Mouse (Mus musculus) midbrain, embryonic 10.5 days (tissue): ENCODE results near the gene Ddi2. TPM values are rescaled to one million over a fixed set of nuclear protein-coding genes. Genes with fewer than 3 reads are reported as not detected.

ENCODE experiments used
- DNase-seq: peaks from one replicate; pipeline ENCODE4 v3.0.0-alpha.2; 2017; ENCODE audit warnings: low spot score
- H3K27ac ChIP-seq: fragments of 300-500 bp; sonication (generic); replicated peaks from 2 replicates; pipeline ENCODE4 v1.5.1; 2016; ENCODE audit warnings: mild to moderate bottlenecking
- H3K27me3 ChIP-seq: fragments of 300-500 bp; sonication (generic); 2 replicates; pipeline ENCODE4 v1.6.1; 2016; ENCODE audit warnings: low read depth, mild to moderate bottlenecking; ENCODE audit not compliant: poor library complexity, severe bottlenecking
- H3K36me3 ChIP-seq: fragments of 300-500 bp; sonication (generic); 2 replicates; pipeline ENCODE4 v1.6.1; 2016; ENCODE audit warnings: mild to moderate bottlenecking, moderate library complexity
- H3K4me1 ChIP-seq: fragments of 300-500 bp; sonication (generic); 2 replicates; pipeline ENCODE4 v1.6.1; 2016
- H3K4me3 ChIP-seq: fragments of 300-500 bp; sonication (generic); 2 replicates; pipeline ENCODE4 v1.5.1; 2016; ENCODE audit warnings: mild to moderate bottlenecking, moderate library complexity
- H3K9me3 ChIP-seq: fragments of 300-500 bp; sonication (generic); replicated peaks from 2 replicates; pipeline ENCODE4 v1.6.1; 2016; ENCODE audit warnings: mild to moderate bottlenecking
- WGBS: fragments of 180-500 bp; shearing (Covaris S2); methylation state at CpG from one replicate; pipeline ENCODE4 v1.1.7; 2016; 5-methylcytosine and 5-hydroxymethylcytosine counted together
- polyA plus RNA-seq: library from polyadenylated mRNA; unstranded; fragments of >200 nt; fragmentation: Nextera tagmentation; extraction: Ambion mirVana; gene quantifications from 2 replicates; pipeline ENCODE4 v1.2.1, GENCODE M21; 2016

Gene Ddi2
- polyA plus RNA-seq, 1 experiment from 2014 or later = 23.7 TPM

DNA sequence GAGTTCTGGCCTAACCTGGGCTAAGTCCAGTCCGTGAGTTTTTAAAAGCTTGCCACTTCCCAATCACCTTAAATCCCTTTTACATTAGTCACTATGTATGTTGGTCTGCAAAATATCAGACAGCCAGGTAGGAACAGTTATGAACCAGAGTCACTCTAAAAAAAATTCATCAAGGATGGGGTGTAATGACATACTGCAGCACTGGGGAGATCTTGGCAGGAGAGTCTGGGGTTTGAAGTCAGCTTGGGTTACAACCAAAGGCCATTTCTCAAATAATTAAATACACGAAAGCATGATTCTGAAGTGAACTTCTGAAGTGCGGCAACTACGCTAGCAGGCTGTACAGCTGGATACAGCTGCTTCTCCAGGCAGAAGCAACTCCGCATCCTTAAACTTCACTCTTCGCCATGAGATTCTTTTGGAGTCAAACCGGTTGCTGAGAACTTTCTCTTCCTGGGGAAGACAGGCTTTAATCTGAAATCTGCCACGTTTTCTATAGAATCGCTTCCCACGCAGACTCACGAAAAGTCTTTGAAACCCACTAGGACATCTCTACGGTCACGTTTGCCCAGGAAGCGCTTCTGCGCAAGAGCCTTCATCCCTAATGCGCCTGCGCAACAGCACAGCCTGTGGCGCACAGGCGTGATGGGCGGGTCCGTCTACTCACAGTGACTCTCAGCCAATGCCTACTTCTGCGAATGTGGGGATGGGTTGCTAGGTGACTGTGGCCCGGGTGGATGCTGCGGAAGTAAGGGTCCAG lies 11.4 kb upstream of the Ddi2 start:
- no peaks in the 10 kb centered on the region for H3K9me3 ChIP-seq
- WGBS = 7% methylated on average over 24 of the region's 24 CpGs
- DNase-seq = peak; percentile 94
- H3K36me3 ChIP-seq = no peaks in the 10 kb centered on the region
- peak overlapping the region; percentile 84 for H3K27ac ChIP-seq
- peaks cover 13% of the 10 kb centered on the region for H3K4me1 ChIP-seq
- H3K27me3 ChIP-seq = no peaks in the 10 kb centered on the region
- peak overlapping the region; percentile 53 for H3K4me3 ChIP-seq

DNA sequence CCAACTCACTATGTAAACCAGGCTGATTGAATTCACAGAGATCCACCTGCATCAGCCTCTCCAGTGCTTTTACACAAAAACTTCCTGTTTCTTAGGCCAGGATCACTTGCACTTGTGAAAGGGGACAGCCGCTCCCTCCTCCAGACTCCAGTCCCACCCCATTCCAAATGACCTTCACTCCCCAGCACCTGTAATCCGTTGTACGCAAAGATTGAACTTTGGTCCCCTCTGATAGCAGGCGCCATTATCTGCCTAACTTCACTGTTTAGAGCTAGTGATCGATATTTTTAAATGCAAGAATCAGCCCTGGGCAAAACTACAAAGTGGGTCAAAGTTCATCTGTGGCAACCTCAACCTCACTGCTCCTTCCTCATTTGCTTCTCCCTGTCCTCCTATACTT lies 8.5 kb upstream of the Ddi2 start:
- no peaks in the 10 kb centered on the region for H3K36me3 ChIP-seq
- 88% methylated on average over 5 of the region's 5 CpGs for WGBS
- no peak overlapping the region for H3K27ac ChIP-seq
- H3K4me3 ChIP-seq = no peak overlapping the region
- no peaks in the 10 kb centered on the region for H3K9me3 ChIP-seq
- DNase-seq = no peak
- H3K4me1 ChIP-seq = peaks cover 13% of the 10 kb centered on the region
- H3K27me3 ChIP-seq = no peaks in the 10 kb centered on the region

DNA sequence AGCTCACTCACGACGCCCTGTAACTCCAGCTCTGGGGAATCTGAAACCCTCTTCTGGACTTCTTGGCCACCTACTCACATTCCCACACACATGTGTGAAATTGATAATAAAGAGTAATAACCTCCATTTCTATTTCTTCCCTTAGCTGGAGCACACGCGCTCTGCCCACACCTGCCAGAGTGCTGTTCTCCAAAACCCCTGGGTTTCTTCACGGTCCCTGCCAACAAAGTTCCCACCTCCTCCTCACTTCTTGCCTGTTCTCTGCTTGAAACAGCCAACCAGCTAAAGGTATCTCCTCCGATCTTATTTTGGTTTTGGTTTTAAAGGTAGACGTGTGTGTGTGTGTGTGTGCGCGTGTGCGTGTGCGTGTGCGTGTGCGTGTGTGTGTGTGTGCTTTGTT lies 7.2 kb upstream of the Ddi2 start:
- Histone ChIP-seq H3K9me3 (no peaks in the 10 kb centered on the region), H3K27me3 (no peaks in the 10 kb centered on the region), H3K4me1 (peaks cover 13% of the 10 kb centered on the region), H3K4me3 (no peak overlapping the region), H3K36me3 (no peaks in the 10 kb centered on the region), H3K27ac (no peak overlapping the region)
- 89% methylated on average over 13 of the region's 13 CpGs for WGBS
- DNase-seq = no peak

DNA sequence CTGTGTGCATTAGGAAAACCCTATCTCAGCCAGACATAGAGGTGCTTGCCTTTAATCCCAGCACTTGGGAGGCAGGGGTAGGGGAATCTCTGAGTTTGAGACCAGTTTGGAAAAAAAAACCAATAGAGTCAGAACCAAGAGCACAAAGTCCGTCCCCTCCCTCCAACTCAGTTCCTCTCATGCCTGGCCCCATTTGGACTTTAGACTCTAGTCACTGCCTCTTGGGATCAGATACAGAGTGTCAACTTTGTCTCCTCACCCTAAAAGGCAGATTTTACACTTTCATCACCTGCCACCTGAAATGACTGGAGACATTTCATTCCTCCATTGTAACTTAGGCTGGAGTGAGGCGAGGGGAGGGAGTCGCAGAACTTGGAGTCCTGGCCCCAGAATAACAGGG lies 6.0 kb upstream of the Ddi2 start:
- Histone ChIP-seq H3K9me3 (no peaks in the 10 kb centered on the region), H3K27me3 (no peaks in the 10 kb centered on the region), H3K36me3 (no peaks in the 10 kb centered on the region), H3K4me1 (peaks cover 2% of the 10 kb centered on the region), H3K27ac (no peak overlapping the region), H3K4me3 (no peak overlapping the region)
- DNase-seq = no peak
- 81% methylated on average over 3 of the region's 3 CpGs for WGBS

DNA sequence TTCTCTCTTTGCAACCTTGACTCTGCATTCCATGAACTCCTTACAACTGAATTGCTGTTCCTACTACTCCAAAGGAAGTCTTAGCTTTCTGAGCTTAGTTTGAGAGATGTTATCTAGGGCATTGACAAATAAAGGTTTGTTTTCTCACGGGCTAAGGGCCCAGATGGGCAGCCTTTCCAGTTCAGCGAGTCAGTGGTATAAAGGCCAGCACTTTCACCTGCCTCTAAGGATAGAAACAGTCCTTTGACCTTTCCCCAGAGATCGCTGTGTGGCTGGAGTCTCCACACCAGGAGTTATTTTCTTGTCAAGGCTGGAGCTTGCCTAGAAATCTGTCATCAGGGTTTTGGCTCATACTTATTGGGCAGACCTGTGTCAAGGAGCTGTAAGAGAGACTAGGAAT lies 2.5 kb upstream of the Ddi2 start:
- Histone ChIP-seq H3K4me3 (no peak overlapping the region), H3K27ac (no peak overlapping the region), H3K9me3 (no peaks in the 10 kb centered on the region), H3K27me3 (no peaks in the 10 kb centered on the region), H3K4me1 (peaks cover 31% of the 10 kb centered on the region), H3K36me3 (peaks cover 4% of the 10 kb centered on the region)
- WGBS = 72% methylated on average over 3 of the region's 3 CpGs
- no peak for DNase-seq

DNA sequence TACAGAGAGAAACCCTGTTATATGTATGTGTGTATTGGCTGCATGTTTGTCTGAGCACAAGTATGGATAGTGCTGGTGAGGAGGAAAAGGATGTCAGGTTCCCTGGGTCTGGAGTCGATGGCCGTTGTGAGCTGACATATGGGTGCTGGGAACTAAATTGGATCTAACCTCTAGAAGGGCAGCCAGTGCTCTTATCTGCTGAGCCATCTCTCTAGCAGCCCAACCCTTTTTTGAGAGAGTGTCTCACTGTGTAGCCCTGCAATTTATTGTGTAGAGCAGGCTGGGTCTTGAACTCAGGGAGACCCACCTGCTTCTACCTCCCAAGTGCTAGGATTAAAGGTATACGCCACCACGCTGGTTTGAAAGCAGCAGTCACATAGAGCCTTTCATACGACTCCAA lies 2.1 kb upstream of the Ddi2 start:
- DNase-seq = no peak
- Histone ChIP-seq H3K9me3 (no peaks in the 10 kb centered on the region), H3K27me3 (no peaks in the 10 kb centered on the region), H3K36me3 (peaks cover 9% of the 10 kb centered on the region), H3K4me1 (peaks cover 35% of the 10 kb centered on the region), H3K27ac (no peak overlapping the region), H3K4me3 (no peak overlapping the region)
- 86% methylated on average over 5 of the region's 5 CpGs for WGBS

DNA sequence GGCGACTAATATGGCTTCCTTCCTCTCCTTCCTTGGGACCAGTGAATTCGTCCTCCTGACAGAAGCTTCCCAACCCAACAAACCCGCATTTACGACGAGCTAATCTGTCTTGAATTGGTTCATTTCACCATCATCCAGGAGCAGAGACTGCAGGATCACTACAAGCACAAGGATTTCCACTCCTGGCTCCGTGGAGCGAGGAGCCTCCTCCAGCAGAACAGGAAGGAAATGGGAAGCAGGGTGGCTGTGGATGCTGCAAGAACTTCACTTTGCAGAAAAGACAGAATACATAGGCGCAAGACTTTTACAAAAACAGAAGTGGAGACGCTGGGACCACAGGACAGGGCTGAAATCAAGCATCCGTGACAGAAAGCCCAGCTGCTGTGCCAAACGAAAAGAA lies 1.4 kb upstream of the Ddi2 start:
- Histone ChIP-seq H3K27me3 (no peaks in the 10 kb centered on the region), H3K9me3 (no peaks in the 10 kb centered on the region), H3K36me3 (peaks cover 16% of the 10 kb centered on the region), H3K4me1 (peaks cover 35% of the 10 kb centered on the region), H3K27ac (no peak overlapping the region), H3K4me3 (no peak overlapping the region)
- 73% methylated on average over 11 of the region's 11 CpGs for WGBS
- DNase-seq = no peak

DNA sequence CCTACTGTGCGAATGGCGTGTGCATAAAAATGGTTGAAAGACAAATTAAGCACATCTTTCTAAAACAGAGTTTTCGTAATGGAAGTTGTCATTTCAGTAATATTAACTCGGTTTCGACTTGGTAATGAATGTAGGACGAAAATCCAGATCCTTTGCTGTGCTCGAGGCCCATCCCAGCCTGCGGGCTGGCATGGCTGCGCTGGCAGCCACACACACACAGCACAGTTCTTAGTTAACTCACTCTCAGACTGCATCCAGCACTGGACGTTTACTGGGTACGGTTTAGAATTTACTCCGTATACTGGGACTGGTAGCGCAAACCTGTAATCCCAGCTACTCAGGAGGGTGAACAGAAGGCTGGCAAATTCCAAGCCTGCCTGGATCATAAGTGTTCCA lies 452 bp upstream of the Ddi2 start:
- WGBS = 11% methylated on average over 13 of the region's 13 CpGs
- H3K27ac ChIP-seq = peak overlapping the region; percentile 95
- H3K4me1 ChIP-seq = peaks cover 35% of the 10 kb centered on the region
- H3K36me3 ChIP-seq = peaks cover 18% of the 10 kb centered on the region
- no peaks in the 10 kb centered on the region for H3K9me3 ChIP-seq
- H3K27me3 ChIP-seq = no peaks in the 10 kb centered on the region
- DNase-seq = no peak
- peak overlapping the region; percentile 100 for H3K4me3 ChIP-seq

DNA sequence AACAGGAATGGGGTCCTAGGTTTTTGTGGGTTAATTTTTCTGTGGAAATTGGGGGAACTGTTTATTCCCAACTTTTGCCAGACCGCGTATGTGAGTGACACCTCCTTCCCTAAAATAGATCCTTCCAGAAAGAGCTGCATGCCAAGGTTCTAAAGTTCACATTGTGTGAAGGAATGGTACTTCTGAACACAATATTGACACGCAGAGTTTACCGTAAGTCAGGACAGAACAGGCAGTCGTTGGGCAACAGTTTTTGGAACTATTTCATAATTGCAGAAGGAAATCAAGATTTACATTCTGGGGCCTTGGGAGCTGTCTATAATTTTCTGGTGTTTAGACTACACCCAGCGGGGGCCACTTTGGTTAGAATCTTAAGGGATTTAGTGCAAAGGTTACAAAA lies 1.3 kb downstream of the Ddi2 start:
- Histone ChIP-seq H3K27ac (no peak overlapping the region), H3K9me3 (no peaks in the 10 kb centered on the region), H3K4me3 (peak overlapping the region; percentile 100), H3K4me1 (peaks cover 35% of the 10 kb centered on the region), H3K27me3 (no peaks in the 10 kb centered on the region), H3K36me3 (peaks cover 25% of the 10 kb centered on the region)
- DNase-seq = no peak
- 84% methylated on average over 6 of the region's 6 CpGs for WGBS

DNA sequence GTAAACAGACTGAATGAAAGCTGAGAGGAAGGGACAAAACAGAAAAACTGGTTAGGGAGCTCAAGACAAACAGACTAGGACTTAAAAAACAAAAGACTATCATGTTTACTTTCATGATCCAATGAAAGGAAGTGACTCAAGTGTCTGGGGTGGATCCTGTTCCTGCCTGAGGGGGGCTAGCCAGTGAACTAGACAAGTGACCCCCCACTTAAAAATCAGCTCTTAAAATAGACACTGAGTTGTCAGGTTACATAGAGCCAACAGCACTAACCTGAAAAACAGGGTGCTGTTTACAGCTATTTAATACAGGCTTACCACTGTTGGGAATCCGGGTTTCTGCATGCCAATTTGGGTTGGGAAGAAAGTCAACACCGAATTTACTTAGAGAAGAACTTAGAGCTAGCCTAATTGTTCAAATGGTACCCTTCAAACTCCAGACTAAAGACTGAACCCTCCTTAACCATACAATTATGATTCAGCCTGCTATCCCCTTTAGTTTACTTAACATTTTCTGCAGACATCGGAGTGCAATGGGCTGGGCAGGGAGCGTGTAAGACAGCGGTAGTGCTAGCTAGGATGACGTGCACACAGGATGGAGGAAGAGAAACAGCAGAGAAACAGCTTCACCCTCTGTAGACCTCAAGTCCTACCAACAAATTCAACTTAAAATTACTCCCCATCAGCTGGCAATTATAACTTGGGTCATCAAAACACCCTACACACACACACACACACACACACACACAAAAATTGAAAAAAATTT lies 2.3 kb downstream of the Ddi2 start:
- peaks cover 35% of the 10 kb centered on the region for H3K36me3 ChIP-seq
- peak overlapping the region; percentile 100 for H3K4me3 ChIP-seq
- peaks cover 35% of the 10 kb centered on the region for H3K4me1 ChIP-seq
- H3K27me3 ChIP-seq = no peaks in the 10 kb centered on the region
- 88% methylated on average over 6 of the region's 6 CpGs for WGBS
- no peak overlapping the region for H3K27ac ChIP-seq
- H3K9me3 ChIP-seq = no peaks in the 10 kb centered on the region
- DNase-seq = no peak

DNA sequence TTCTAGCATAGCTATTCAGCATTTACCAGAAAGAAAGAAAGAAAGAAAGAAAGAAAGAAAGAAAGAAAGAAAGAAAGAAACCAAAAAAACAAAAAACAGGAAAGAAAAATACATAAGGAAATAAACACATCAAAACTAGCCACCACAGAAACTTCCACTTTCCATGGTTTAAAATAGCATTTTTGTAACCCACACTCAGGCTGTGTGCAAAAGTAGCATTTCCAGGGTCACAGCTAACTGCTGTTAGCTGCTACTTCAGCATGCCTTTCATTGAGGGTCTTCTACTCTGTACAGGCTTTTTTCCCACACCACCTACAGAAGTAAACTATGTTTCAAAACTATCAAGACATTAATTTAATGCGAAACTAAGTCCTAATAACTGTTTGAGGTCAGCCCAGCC lies 3.9 kb downstream of the Ddi2 start:
- no peak overlapping the region for H3K27ac ChIP-seq
- WGBS = 88% methylated on average over 1 of the region's 1 CpGs
- peaks cover 38% of the 10 kb centered on the region for H3K36me3 ChIP-seq
- no peak overlapping the region for H3K4me3 ChIP-seq
- H3K9me3 ChIP-seq = no peaks in the 10 kb centered on the region
- no peak for DNase-seq
- no peaks in the 10 kb centered on the region for H3K27me3 ChIP-seq
- peaks cover 39% of the 10 kb centered on the region for H3K4me1 ChIP-seq

DNA sequence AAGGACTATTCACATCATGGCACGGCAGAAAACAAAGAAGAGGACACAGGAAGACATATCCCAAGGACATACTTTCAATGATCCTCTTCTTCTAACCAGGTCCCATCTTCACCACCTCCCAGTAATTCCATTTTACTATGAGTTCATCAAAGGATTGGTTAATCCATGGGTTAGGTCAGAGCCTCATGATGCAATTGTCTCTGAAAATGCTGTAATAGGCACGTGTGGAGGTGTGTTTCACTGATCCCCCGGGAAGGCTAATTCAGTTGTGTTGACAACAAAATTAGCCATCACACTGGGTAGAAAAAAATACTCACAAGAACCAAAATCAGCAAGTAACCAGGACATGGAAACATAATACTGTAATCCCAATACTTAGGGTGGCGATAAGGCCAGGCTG lies 5.6 kb downstream of the Ddi2 start:
- peaks cover 55% of the 10 kb centered on the region for H3K36me3 ChIP-seq
- no peak overlapping the region for H3K4me3 ChIP-seq
- peaks cover 27% of the 10 kb centered on the region for H3K4me1 ChIP-seq
- H3K27ac ChIP-seq = no peak overlapping the region
- no peaks in the 10 kb centered on the region for H3K27me3 ChIP-seq
- no peak for DNase-seq
- H3K9me3 ChIP-seq = no peaks in the 10 kb centered on the region
- 91% methylated on average over 4 of the region's 4 CpGs for WGBS

DNA sequence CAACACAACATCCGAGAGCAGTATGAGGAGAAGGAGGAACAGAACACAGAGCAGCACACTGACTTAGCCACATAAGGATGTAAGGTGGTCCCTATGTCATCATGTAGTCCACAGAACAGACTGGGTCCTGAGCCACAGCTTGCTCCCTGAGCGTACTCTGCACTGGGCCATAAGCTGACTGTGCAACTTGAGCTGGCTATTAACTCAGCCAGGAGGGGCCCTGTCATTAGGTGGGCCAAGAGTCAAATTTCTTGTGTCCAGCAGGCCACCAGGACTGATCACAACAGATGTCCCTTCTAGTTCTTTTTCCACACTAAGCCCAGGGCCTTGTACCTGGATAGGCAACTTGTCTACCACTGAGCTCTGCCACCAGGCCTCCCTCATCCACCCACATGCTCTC lies 8.2 kb downstream of the Ddi2 start:
- Histone ChIP-seq H3K4me1 (peaks cover 4% of the 10 kb centered on the region; the same call in 1 of the 2 replicates), H3K36me3 (peaks cover 69% of the 10 kb centered on the region), H3K27me3 (no peaks in the 10 kb centered on the region), H3K4me3 (no peak overlapping the region), H3K9me3 (no peaks in the 10 kb centered on the region), H3K27ac (no peak overlapping the region)
- no peak for DNase-seq
- WGBS = 81% methylated on average over 2 of the region's 2 CpGs
